Mouse (Mus musculus) liver, embryonic 16.5 days (tissue): ENCODE results near the gene Sigmar1. TPM values are rescaled to one million over a fixed set of nuclear protein-coding genes. Genes with fewer than 3 reads are reported as not detected.
"Not testable (repeated sequence)": the region's sequence is repeated elsewhere in the genome, so short reads cannot be mapped to it uniquely, and the experiment has no call there.

Source experiments
- ATAC-seq: fragments of 200-750 bp; cut with Nextera tagmentation; 2 replicates; pipeline ENCODE4 v1.8.0; 2017; ENCODE audit warnings: low read depth, mild to moderate bottlenecking, moderate number of reproducible peaks, moderate library complexity
- H3K27ac ChIP-seq: fragments of 300-500 bp; sonication (generic); 2 replicates; pipeline ENCODE4 v1.5.1; 2014; ENCODE audit warnings: mild to moderate bottlenecking, low read length
- H3K27me3 ChIP-seq: fragments of 300-500 bp; sonication (generic); 2 replicates; pipeline ENCODE4 v1.6.1; 2014; ENCODE audit warnings: low read depth, low read length, mixed read lengths; ENCODE audit not compliant: control insufficient read depth, insufficient read depth
- H3K36me3 ChIP-seq: fragments of 300-500 bp; sonication (generic); 2 replicates; pipeline ENCODE4 v1.6.1; 2014; ENCODE audit warnings: mild to moderate bottlenecking; ENCODE audit not compliant: control insufficient read depth, insufficient read depth
- H3K4me1 ChIP-seq: fragments of 300-500 bp; sonication (generic); 2 replicates; pipeline ENCODE4 v1.6.1; 2014; ENCODE audit warnings: low read depth, low read length, mixed read lengths; ENCODE audit not compliant: control insufficient read depth
- H3K4me2 ChIP-seq: fragments of 300-500 bp; sonication (generic); 2 replicates; pipeline ENCODE4 v1.6.1; 2014; ENCODE audit warnings: low read depth, low read length, mixed read lengths
- H3K4me3 ChIP-seq: fragments of 300-500 bp; sonication (generic); 2 replicates; pipeline ENCODE4 v1.5.1; 2014; ENCODE audit warnings: low read depth, mild to moderate bottlenecking, low read length
- H3K9ac ChIP-seq: fragments of 300-500 bp; sonication (generic); 2 replicates; pipeline ENCODE4 v1.6.1; 2014; ENCODE audit warnings: low read depth, low read length
- H3K9me3 ChIP-seq: fragments of 300-500 bp; sonication (generic); replicated peaks from 2 replicates; pipeline ENCODE4 v1.6.1; 2016; ENCODE audit warnings: low read length; ENCODE audit not compliant: control insufficient read depth
- WGBS: fragments of 180-500 bp; shearing (Covaris S2); extraction: QIAGEN DNeasy Blood & Tissue Kit; methylation state at CpG from one replicate; pipeline ENCODE4 v1.1.7; 2014; ENCODE audit not compliant: insufficient replicate concordance; 5-methylcytosine and 5-hydroxymethylcytosine counted together
- polyA plus RNA-seq: library from polyadenylated mRNA; unstranded; fragments of >200 nt; fragmentation: Nextera tagmentation; extraction: Ambion mirVana; gene quantifications from 2 replicates; pipeline ENCODE4 v1.2.1, GENCODE M21; 2015

Sigmar1 gene
- polyA plus RNA-seq, 1 experiment from 2014 or later = 57.0 TPM

- not testable (repeated sequence) for H3K9me3 ChIP-seq, H3K36me3 ChIP-seq, H3K27me3 ChIP-seq, H3K27ac ChIP-seq, H3K9ac ChIP-seq, H3K4me1 ChIP-seq, ATAC-seq
- H3K4me2 ChIP-seq = peak overlapping the region; percentile 53
- under 1% methylated on average over 14 of the region's 25 CpGs for whole genome bisulfite sequencing
- H3K4me3 ChIP-seq = peak overlapping the region; percentile 51
These were observed 17.5 kb upstream of the Sigmar1 start for GRCm38 (mm10) chr4:41773502-41773901.

GRCm38 (mm10) chr4:41772946-41773345, 17.0 kb upstream of the Sigmar1 start:
- Histone ChIP-seq H3K4me2 (peak overlapping the region; percentile 46), H3K4me3 (peak overlapping the region; percentile 39)
- not testable (repeated sequence) for H3K27me3 ChIP-seq, H3K36me3 ChIP-seq, H3K27ac ChIP-seq, H3K9ac ChIP-seq, H3K4me1 ChIP-seq, H3K9me3 ChIP-seq, ATAC-seq
- 3% methylated on average over 6 of the region's 16 CpGs for WGBS

- H3K9me3 ChIP-seq, H3K4me3 ChIP-seq, H3K36me3 ChIP-seq, H3K4me2 ChIP-seq, H3K9ac ChIP-seq, H3K27me3 ChIP-seq, H3K4me1 ChIP-seq, ATAC-seq, H3K27ac ChIP-seq: not testable (repeated sequence)
- 38% methylated on average over 10 of the region's 10 CpGs for WGBS
These were observed 11.3 kb upstream of the Sigmar1 start for GRCm38 (mm10) chr4:41767301-41767700.

- peaks cover 33% of the 10 kb centered on the region for H3K4me1 ChIP-seq
- H3K4me2 ChIP-seq, H3K9me3 ChIP-seq, H3K4me3 ChIP-seq, ATAC-seq, H3K9ac ChIP-seq, H3K27me3 ChIP-seq, H3K27ac ChIP-seq, H3K36me3 ChIP-seq: not testable (repeated sequence)
- 72% methylated on average over 4 of the region's 6 CpGs for WGBS
These were observed 7.2 kb upstream of the Sigmar1 start for GRCm38 (mm10) chr4:41763176-41763575.

GRCm38 (mm10) chr4:41762688-41763114, 6.7 kb upstream of the Sigmar1 start:
- WGBS = 63% methylated on average over 8 of the region's 8 CpGs
- not testable (repeated sequence) for H3K27ac ChIP-seq, H3K4me2 ChIP-seq, H3K36me3 ChIP-seq, H3K9ac ChIP-seq, H3K9me3 ChIP-seq, H3K27me3 ChIP-seq, ATAC-seq, H3K4me3 ChIP-seq
- H3K4me1 ChIP-seq = peaks cover 33% of the 10 kb centered on the region

GRCm38 (mm10) chr4:41762099-41762687, 6.2 kb upstream of the Sigmar1 start:
- Histone ChIP-seq H3K4me2 (no peak overlapping the region), H3K4me3 (no peak overlapping the region), H3K36me3 (peaks cover 4% of the 10 kb centered on the region; the same call in 1 of the 2 replicates), H3K9me3 (no peaks in the 10 kb centered on the region), H3K27ac (no peak overlapping the region), H3K4me1 (peaks cover 33% of the 10 kb centered on the region), H3K9ac (no peak overlapping the region), H3K27me3 (no peaks in the 10 kb centered on the region)
- no peak for ATAC-seq
- WGBS = 40% methylated on average over 8 of the region's 8 CpGs

- ATAC-seq = no peak
These were observed 5.7 kb upstream of the Sigmar1 start for GRCm38 (mm10) chr4:41761680-41762079.

GRCm38 (mm10) chr4:41760911-41761310, 5.0 kb upstream of the Sigmar1 start:
- H3K9ac ChIP-seq = peak overlapping the region; percentile 54
- H3K27ac ChIP-seq = peak overlapping the region; percentile 88
- peaks cover 4% of the 10 kb centered on the region; the same call in 1 of the 2 replicates for H3K36me3 ChIP-seq
- H3K27me3 ChIP-seq = no peaks in the 10 kb centered on the region
- no peak for ATAC-seq
- H3K4me1 ChIP-seq = peaks cover 38% of the 10 kb centered on the region
- 62% methylated on average over 4 of the region's 4 CpGs for WGBS
- H3K9me3 ChIP-seq = no peaks in the 10 kb centered on the region
- H3K4me3 ChIP-seq = peak overlapping the region; percentile 55
- peak overlapping the region; percentile 68 for H3K4me2 ChIP-seq

More at GRCm38 (mm10) chr4:41761680-41762079, 5.7 kb upstream of the Sigmar1 start:
- H3K4me1 ChIP-seq = peaks cover 33% of the 10 kb centered on the region
- H3K27ac ChIP-seq = peak overlapping the region; percentile 88
- H3K36me3 ChIP-seq = peaks cover 4% of the 10 kb centered on the region; the same call in 1 of the 2 replicates
- H3K27me3 ChIP-seq = no peaks in the 10 kb centered on the region
- H3K4me3 ChIP-seq = no peak overlapping the region
- H3K9me3 ChIP-seq = no peaks in the 10 kb centered on the region
- H3K9ac ChIP-seq = no peak overlapping the region; the same call in 1 of the 2 replicates
- peak overlapping the region; percentile 68 for H3K4me2 ChIP-seq

GRCm38 (mm10) chr4:41760288-41760721, 4.3 kb upstream of the Sigmar1 start:
- whole genome bisulfite sequencing = 2% methylated on average over 15 of the region's 15 CpGs
- Histone ChIP-seq H3K4me2 (peak overlapping the region; percentile 68), H3K27ac (peak overlapping the region; percentile 88), H3K4me1 (peaks cover 38% of the 10 kb centered on the region), H3K27me3 (no peaks in the 10 kb centered on the region), H3K4me3 (peak overlapping the region; percentile 55), H3K9ac (peak overlapping the region; percentile 54), H3K9me3 (no peaks in the 10 kb centered on the region), H3K36me3 (peaks cover 4% of the 10 kb centered on the region; the same call in 1 of the 2 replicates)
- peak; percentile 88 for ATAC-seq
